Mouse (Mus musculus) kidney, adult 2 months (tissue): ENCODE data around the gene Otub1. TPM values are rescaled to one million over a fixed set of nuclear protein-coding genes. Genes with fewer than 3 reads are reported as not detected.

Experiments
- DNase-seq: peaks from one replicate; pipeline ENCODE4 v3.0.0; 2021
- H3K27ac ChIP-seq: fragments of 200-500 bp; 2 replicates; pipeline ENCODE4 v1.5.1; 2012; ENCODE audit warnings: low read depth, low read length, control low read depth, inconsistent platforms; ENCODE audit not compliant: insufficient read depth
- H3K27me3 ChIP-seq: fragments of 200-500 bp; replicated peaks from 2 replicates; pipeline ENCODE4 v1.6.1; 2012; ENCODE audit warnings: mild to moderate bottlenecking, moderate library complexity, low read length, inconsistent platforms; ENCODE audit not compliant: control insufficient read depth, insufficient read depth
- H3K36me3 ChIP-seq: fragments of 200-500 bp; 2 replicates; pipeline ENCODE4 v1.6.1; 2012; ENCODE audit warnings: mild to moderate bottlenecking, moderate library complexity, low read length, inconsistent platforms; ENCODE audit not compliant: control insufficient read depth, insufficient read depth
- H3K4me1 ChIP-seq: fragments of 200-500 bp; 2 replicates; pipeline ENCODE4 v1.6.1; 2011; ENCODE audit warnings: low read length; ENCODE audit not compliant: control insufficient read depth, insufficient read depth
- H3K4me3 ChIP-seq: fragments of 200-500 bp; 2 replicates; pipeline ENCODE4 v1.5.1; 2011; ENCODE audit warnings: mild to moderate bottlenecking, low read depth, low read length, control low read depth; ENCODE audit not compliant: insufficient read depth
- CTCF ChIP-seq: fragments of 200-500 bp; conservative IDR thresholded peaks from 2 replicates; pipeline ENCODE4 v1.5.1; 2011; ENCODE audit warnings: low read depth, mild to moderate bottlenecking, control low read depth, low read length, moderate library complexity, mixed read lengths; ENCODE audit not compliant: insufficient read depth, insufficient read length
- POLR2A ChIP-seq: fragments of 200-500 bp; IDR thresholded peaks from one replicate; pipeline ENCODE4 v1.6.1; 2011; ENCODE audit warnings: low read depth, low read length, control low read depth
- WGBS: fragments of 180-500 bp; shearing (Covaris S2); methylation state at CpG from one replicate; pipeline ENCODE4 v1.1.7; 2018; 5-methylcytosine and 5-hydroxymethylcytosine counted together
- polyA plus RNA-seq: library from polyadenylated mRNA; depleted of rRNA; stranded (reverse); fragments of >200 nt; gene quantifications from 2 replicates; pipeline ENCODE4 v1.2.3, GENCODE M21; 2012

The Otub1 gene
- polyA plus RNA-seq, 1 experiment, result 122 TPM

- peak overlapping the region; percentile 99 for H3K4me3 ChIP-seq
- TF ChIP-seq CTCF, result no peak
- TF ChIP-seq POLR2A, result no peak
- H3K27me3 ChIP-seq, result no peaks in the 10 kb centered on the region
- peak overlapping the region; percentile 72 for H3K27ac ChIP-seq
- peaks cover 3% of the 10 kb centered on the region; the same call in 1 of the 2 replicates for H3K36me3 ChIP-seq
- H3K4me1 ChIP-seq, result peaks cover 14% of the 10 kb centered on the region
- 9% methylated on average over 7 of the region's 7 CpGs for WGBS
- DNase-seq, result no peak
Measured at GRCm38 (mm10) chr19:7205326-7205725, 790 bp downstream of the Otub1 start.

GRCm38 (mm10) chr19:7204898-7205297 lies 1.2 kb downstream of the Otub1 start:
- DNase-seq, result no peak
- Histone ChIP-seq H3K27ac (peak overlapping the region; percentile 72; the same call in 1 of the 2 replicates), H3K27me3 (no peaks in the 10 kb centered on the region), H3K4me3 (peak overlapping the region; percentile 99; the same call in 1 of the 2 replicates), H3K36me3 (peaks cover 3% of the 10 kb centered on the region; the same call in 1 of the 2 replicates), H3K4me1 (peaks cover 14% of the 10 kb centered on the region)
- WGBS, result 46% methylated on average over 2 of the region's 2 CpGs
- TF ChIP-seq CTCF (no peak), POLR2A (no peak)

GRCm38 (mm10) chr19:7200427-7200826 lies 5.7 kb downstream of the Otub1 start:
- Histone ChIP-seq H3K4me3 (no peak overlapping the region), H3K27me3 (no peaks in the 10 kb centered on the region), H3K4me1 (peaks cover 17% of the 10 kb centered on the region), H3K27ac (no peak overlapping the region), H3K36me3 (peaks cover 3% of the 10 kb centered on the region; the same call in 1 of the 2 replicates)
- no peak for DNase-seq
- WGBS, result 62% methylated on average over 1 of the region's 1 CpGs
- TF ChIP-seq CTCF (no peak), POLR2A (no peak)

GRCm38 (mm10) chr19:7199089-7199488 lies 7.0 kb downstream of the Otub1 start:
- TF ChIP-seq CTCF (no peak), POLR2A (no peak)
- DNase-seq, result no peak
- Histone ChIP-seq H3K4me3 (no peak overlapping the region), H3K4me1 (peaks cover 11% of the 10 kb centered on the region), H3K36me3 (peaks cover 3% of the 10 kb centered on the region; the same call in 1 of the 2 replicates), H3K27me3 (no peaks in the 10 kb centered on the region), H3K27ac (no peak overlapping the region)
- WGBS, result 77% methylated on average over 13 of the region's 13 CpGs

- H3K36me3 ChIP-seq, result no peaks in the 10 kb centered on the region
- peaks cover 26% of the 10 kb centered on the region for H3K4me1 ChIP-seq
- no peak overlapping the region for H3K27ac ChIP-seq
- no peaks in the 10 kb centered on the region for H3K27me3 ChIP-seq
- TF ChIP-seq CTCF (no peak), POLR2A (no peak)
- WGBS, result 83% methylated on average over 9 of the region's 9 CpGs
- no peak for DNase-seq
- H3K4me3 ChIP-seq, result no peak overlapping the region
Measured at GRCm38 (mm10) chr19:7197445-7197844, 8.7 kb downstream of the Otub1 start.

GRCm38 (mm10) chr19:7196741-7197270 lies 9.3 kb downstream of the Otub1 start:
- 29% methylated on average over 17 of the region's 17 CpGs for WGBS
- Histone ChIP-seq H3K4me1 (peaks cover 31% of the 10 kb centered on the region), H3K27ac (peak overlapping the region; percentile 3; the same call in 1 of the 2 replicates), H3K36me3 (no peaks in the 10 kb centered on the region), H3K4me3 (no peak overlapping the region), H3K27me3 (no peaks in the 10 kb centered on the region)
- TF ChIP-seq POLR2A (no peak), CTCF (no peak)
- DNase-seq, result peak; percentile 80

GRCm38 (mm10) chr19:7195900-7196728 lies 10.0 kb downstream of the Otub1 start:
- Histone ChIP-seq H3K27ac (peak overlapping the region; percentile 49), H3K4me3 (no peak overlapping the region)
- WGBS, result 16% methylated on average over 33 of the region's 33 CpGs

More at GRCm38 (mm10) chr19:7195900-7196728, 10.0 kb downstream of the Otub1 start:
- TF ChIP-seq POLR2A, result no peak
- TF ChIP-seq CTCF, result peak; percentile 78
- Histone ChIP-seq H3K4me1 (peaks cover 37% of the 10 kb centered on the region), H3K27me3 (no peaks in the 10 kb centered on the region), H3K36me3 (no peaks in the 10 kb centered on the region)
- peak; percentile 80 for DNase-seq
